Mouse (Mus musculus) lung, postnatal 36 days (tissue): ENCODE data around the gene Nup93.
A peak's percentile ranks its signal among the peaks of the same experiment; 100 is the strongest.

Experiments used
- DNase-seq: peaks from one replicate; pipeline ENCODE4 v3.0.0; 2022; ENCODE audit warnings: mixed read lengths

The Nup93 gene

DNA sequence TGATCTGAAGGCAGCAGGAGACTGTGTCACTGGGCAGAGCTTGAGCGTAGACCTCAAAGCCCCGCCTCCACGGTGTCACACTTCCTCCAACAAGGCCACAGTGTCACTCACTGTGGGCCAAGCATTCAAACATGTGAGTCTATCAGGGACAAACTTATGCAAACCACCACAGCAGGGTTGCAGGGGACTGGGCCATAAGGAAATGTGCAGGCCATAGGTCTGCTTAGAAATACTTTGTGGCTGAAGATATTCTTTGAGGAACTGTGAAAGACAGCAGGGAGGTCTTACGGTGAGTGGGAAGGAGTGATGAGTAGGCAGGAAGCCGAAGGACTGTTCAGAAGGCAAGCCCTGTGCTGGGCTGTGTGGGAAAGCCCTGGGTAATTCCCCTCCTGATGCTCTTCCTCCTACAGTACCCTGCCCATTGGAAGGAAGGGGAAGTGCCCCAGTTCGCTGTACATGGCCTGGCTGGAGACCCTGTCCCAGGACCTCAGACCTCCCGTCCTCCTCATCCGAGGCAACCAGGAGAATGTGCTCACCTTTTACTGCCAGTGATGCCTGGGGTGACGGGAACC is 151.1 kb downstream of the Nup93 start:
- peak; percentile 84 for DNase-seq
